Mouse (Mus musculus) midbrain, embryonic 10.5 days (tissue): ENCODE data around the gene Nxph3. TPM values are rescaled to one million over a fixed set of nuclear protein-coding genes. Genes with fewer than 3 reads are reported as not detected.

Experiments used
- DNase-seq: peaks from one replicate; pipeline ENCODE4 v3.0.0-alpha.2; 2017; ENCODE audit warnings: low spot score
- H3K27ac ChIP-seq: fragments of 300-500 bp; sonication (generic); replicated peaks from 2 replicates; pipeline ENCODE4 v1.5.1; 2016; ENCODE audit warnings: mild to moderate bottlenecking
- H3K27me3 ChIP-seq: fragments of 300-500 bp; sonication (generic); 2 replicates; pipeline ENCODE4 v1.6.1; 2016; ENCODE audit warnings: low read depth, mild to moderate bottlenecking; ENCODE audit not compliant: poor library complexity, severe bottlenecking
- H3K36me3 ChIP-seq: fragments of 300-500 bp; sonication (generic); 2 replicates; pipeline ENCODE4 v1.6.1; 2016; ENCODE audit warnings: mild to moderate bottlenecking, moderate library complexity
- H3K4me1 ChIP-seq: fragments of 300-500 bp; sonication (generic); 2 replicates; pipeline ENCODE4 v1.6.1; 2016
- H3K4me3 ChIP-seq: fragments of 300-500 bp; sonication (generic); 2 replicates; pipeline ENCODE4 v1.5.1; 2016; ENCODE audit warnings: mild to moderate bottlenecking, moderate library complexity
- H3K9me3 ChIP-seq: fragments of 300-500 bp; sonication (generic); replicated peaks from 2 replicates; pipeline ENCODE4 v1.6.1; 2016; ENCODE audit warnings: mild to moderate bottlenecking
- WGBS: fragments of 180-500 bp; shearing (Covaris S2); methylation state at CpG from one replicate; pipeline ENCODE4 v1.1.7; 2016; 5-methylcytosine and 5-hydroxymethylcytosine counted together
- polyA plus RNA-seq: library from polyadenylated mRNA; unstranded; fragments of >200 nt; fragmentation: Nextera tagmentation; extraction: Ambion mirVana; gene quantifications from 2 replicates; pipeline ENCODE4 v1.2.1, GENCODE M21; 2016

Gene Nxph3
- polyA plus RNA-seq, 1 experiment from 2014 or later = 0.68 TPM

- peak; percentile 21 for DNase-seq
- Histone ChIP-seq H3K36me3 (no peaks in the 10 kb centered on the region), H3K27me3 (peaks cover 93% of the 10 kb centered on the region), H3K4me1 (peaks cover 72% of the 10 kb centered on the region), H3K27ac (peak overlapping the region; percentile 72), H3K9me3 (no peaks in the 10 kb centered on the region), H3K4me3 (peak overlapping the region; percentile 70)
- 29% methylated on average over 17 of the region's 17 CpGs for WGBS
Measured at GRCm38 (mm10) chr11:95515376-95516323, 1.3 kb upstream of the Nxph3 start.

- Histone ChIP-seq H3K36me3 (no peaks in the 10 kb centered on the region), H3K4me1 (peaks cover 52% of the 10 kb centered on the region), H3K9me3 (no peaks in the 10 kb centered on the region), H3K27ac (peak overlapping the region; percentile 77), H3K27me3 (peaks cover 96% of the 10 kb centered on the region), H3K4me3 (peak overlapping the region; percentile 70)
- under 1% methylated on average over 63 of the region's 66 CpGs for WGBS
- peak; percentile 51 for DNase-seq
Measured at GRCm38 (mm10) chr11:95513461-95514297, 691 bp downstream of the Nxph3 start.

GRCm38 (mm10) chr11:95512383-95512782, 2.0 kb downstream of the Nxph3 start:
- 79% methylated on average over 6 of the region's 6 CpGs for WGBS
- no peaks in the 10 kb centered on the region for H3K9me3 ChIP-seq
- H3K4me1 ChIP-seq = peaks cover 56% of the 10 kb centered on the region
- H3K27me3 ChIP-seq = peaks cover 99% of the 10 kb centered on the region
- H3K27ac ChIP-seq = no peak overlapping the region
- no peaks in the 10 kb centered on the region for H3K36me3 ChIP-seq
- H3K4me3 ChIP-seq = peak overlapping the region; percentile 70; the same call in 1 of the 2 replicates
- no peak for DNase-seq

- WGBS = 81% methylated on average over 1 of the region's 1 CpGs
- Histone ChIP-seq H3K27ac (no peak overlapping the region), H3K4me1 (peaks cover 52% of the 10 kb centered on the region), H3K9me3 (no peaks in the 10 kb centered on the region), H3K27me3 (peaks cover 99% of the 10 kb centered on the region), H3K36me3 (no peaks in the 10 kb centered on the region), H3K4me3 (no peak overlapping the region)
- DNase-seq = no peak
Measured at GRCm38 (mm10) chr11:95511919-95512318, 2.5 kb downstream of the Nxph3 start.

GRCm38 (mm10) chr11:95510631-95511030, 3.7 kb downstream of the Nxph3 start:
- WGBS = 89% methylated on average over 12 of the region's 12 CpGs
- H3K4me3 ChIP-seq = no peak overlapping the region
- H3K36me3 ChIP-seq = no peaks in the 10 kb centered on the region
- peaks cover 44% of the 10 kb centered on the region for H3K4me1 ChIP-seq
- DNase-seq = no peak
- H3K27me3 ChIP-seq = peaks cover 91% of the 10 kb centered on the region
- no peaks in the 10 kb centered on the region for H3K9me3 ChIP-seq
- H3K27ac ChIP-seq = no peak overlapping the region

GRCm38 (mm10) chr11:95509126-95509717, 5.1 kb downstream of the Nxph3 start:
- DNase-seq = no peak
- no peaks in the 10 kb centered on the region for H3K36me3 ChIP-seq
- no peak overlapping the region for H3K4me3 ChIP-seq
- H3K9me3 ChIP-seq = no peaks in the 10 kb centered on the region
- H3K27me3 ChIP-seq = peaks cover 77% of the 10 kb centered on the region
- H3K4me1 ChIP-seq = peaks cover 33% of the 10 kb centered on the region
- no peak overlapping the region for H3K27ac ChIP-seq
- WGBS = 77% methylated on average over 6 of the region's 6 CpGs

- Histone ChIP-seq H3K4me1 (peaks cover 27% of the 10 kb centered on the region), H3K4me3 (no peak overlapping the region), H3K9me3 (no peaks in the 10 kb centered on the region), H3K27ac (no peak overlapping the region), H3K27me3 (peaks cover 68% of the 10 kb centered on the region), H3K36me3 (no peaks in the 10 kb centered on the region)
- DNase-seq = no peak
- 67% methylated on average over 13 of the region's 13 CpGs for WGBS
Measured at GRCm38 (mm10) chr11:95508211-95508926, 6.0 kb downstream of the Nxph3 start.

- Histone ChIP-seq H3K4me3 (no peak overlapping the region), H3K27me3 (peaks cover 62% of the 10 kb centered on the region), H3K27ac (no peak overlapping the region), H3K4me1 (peaks cover 21% of the 10 kb centered on the region), H3K36me3 (no peaks in the 10 kb centered on the region), H3K9me3 (no peaks in the 10 kb centered on the region)
- 79% methylated on average over 5 of the region's 5 CpGs for WGBS
- no peak for DNase-seq
Measured at GRCm38 (mm10) chr11:95507785-95508184, 6.6 kb downstream of the Nxph3 start.

- no peak overlapping the region for H3K27ac ChIP-seq
- no peak for DNase-seq
- peaks cover 18% of the 10 kb centered on the region for H3K4me1 ChIP-seq
- H3K36me3 ChIP-seq = no peaks in the 10 kb centered on the region
- H3K4me3 ChIP-seq = no peak overlapping the region
- peaks cover 56% of the 10 kb centered on the region for H3K27me3 ChIP-seq
- H3K9me3 ChIP-seq = no peaks in the 10 kb centered on the region
- WGBS = 54% methylated on average over 12 of the region's 12 CpGs
Measured at GRCm38 (mm10) chr11:95507041-95507716, 7.2 kb downstream of the Nxph3 start.

- Histone ChIP-seq H3K4me1 (peaks cover 32% of the 10 kb centered on the region), H3K27ac (no peak overlapping the region), H3K4me3 (no peak overlapping the region), H3K9me3 (no peaks in the 10 kb centered on the region), H3K27me3 (peaks cover 28% of the 10 kb centered on the region), H3K36me3 (no peaks in the 10 kb centered on the region)
- no peak for DNase-seq
- WGBS = 49% methylated on average over 6 of the region's 6 CpGs
Measured at GRCm38 (mm10) chr11:95504271-95504731, 10.1 kb downstream of the Nxph3 start.

- Histone ChIP-seq H3K4me1 (peaks cover 32% of the 10 kb centered on the region), H3K4me3 (no peak overlapping the region), H3K36me3 (0 out of 2 replicates have a peak, but pooled peaks cover 2% of the 10 kb centered on the region), H3K9me3 (no peaks in the 10 kb centered on the region), H3K27me3 (peaks cover 22% of the 10 kb centered on the region; the same call in 1 of the 2 replicates), H3K27ac (no peak overlapping the region)
- 75% methylated on average over 10 of the region's 10 CpGs for WGBS
- no peak for DNase-seq
Measured at GRCm38 (mm10) chr11:95503581-95504180, 10.7 kb downstream of the Nxph3 start.
